Mouse (Mus musculus) bone marrow macrophage, adult 2 months (primary cell): ENCODE data around the gene Fastkd1.

Source experiments
- CTCF ChIP-seq: IDR thresholded peaks from 2 replicates; pipeline ENCODE4 v1.5.1; 2012; ENCODE audit warnings: low read depth, mild to moderate bottlenecking, low read length, moderate library complexity
- POLR2A ChIP-seq: IDR thresholded peaks from 2 replicates; pipeline ENCODE4 v1.6.1; 2012; ENCODE audit warnings: mild to moderate bottlenecking, low read depth, low read length, borderline replicate concordance

DNA sequence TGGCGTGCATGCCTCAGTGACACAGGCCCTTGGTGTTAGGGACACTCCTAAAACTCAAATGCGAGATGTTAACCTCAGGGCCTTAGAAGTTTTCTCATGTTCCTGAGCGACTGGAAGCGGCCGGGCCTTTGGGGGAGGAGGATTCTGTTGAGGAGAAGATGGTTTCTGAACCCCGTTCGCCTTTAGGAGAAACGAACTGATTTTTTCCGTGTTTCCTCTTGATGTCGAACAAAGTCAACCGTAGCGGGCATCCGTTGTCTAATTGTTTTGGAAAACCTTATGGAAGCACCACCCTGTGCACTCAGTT lies 10.2 kb upstream of the Fastkd1 start:
- no peak for TF ChIP-seq CTCF
- TF ChIP-seq POLR2A, result no peak
